Mouse (Mus musculus) adrenal gland, postnatal 4 days (tissue): ENCODE data around the gene Wee1. TPM values are rescaled to one million over a fixed set of nuclear protein-coding genes. Genes with fewer than 3 reads are reported as not detected.
A peak's percentile ranks its signal among the peaks of the same experiment; 100 is the strongest.
"Not testable (repeated sequence)": the region's sequence is repeated elsewhere in the genome, so short reads cannot be mapped to it uniquely, and the experiment has no call there.

Source experiments
- DNase-seq, 2 experiments: peaks; one replicate each; pipeline ENCODE4 v3.0.0; 2021 to 2022; ENCODE audit warnings: low spot score in 2 of 2, mixed read lengths in 2 of 2
- total RNA-seq, 2 experiments: library from RNA; stranded (reverse); gene quantifications; 2 replicates each; pipeline ENCODE4 v1.2.3; 2021

Wee1 gene
- total RNA-seq, 2 experiments from 2014 or later = 23.5 to 23.6 TPM

DNA sequence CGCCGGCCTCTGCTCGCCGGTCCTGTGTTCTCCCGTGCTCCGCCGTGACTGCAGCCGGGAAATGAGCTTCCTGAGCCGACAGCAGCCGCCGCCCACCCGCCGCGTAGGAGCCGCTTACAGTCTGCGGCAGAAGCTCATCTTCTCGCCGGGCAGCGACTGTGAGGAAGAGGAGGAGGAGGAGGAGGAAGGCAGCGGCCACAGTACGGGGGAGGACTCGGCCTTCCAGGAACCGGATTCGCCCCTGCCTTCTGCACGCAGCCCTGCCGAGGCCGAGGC is 381 bp downstream of the Wee1 start:
- no peak for DNase-seq

DNA sequence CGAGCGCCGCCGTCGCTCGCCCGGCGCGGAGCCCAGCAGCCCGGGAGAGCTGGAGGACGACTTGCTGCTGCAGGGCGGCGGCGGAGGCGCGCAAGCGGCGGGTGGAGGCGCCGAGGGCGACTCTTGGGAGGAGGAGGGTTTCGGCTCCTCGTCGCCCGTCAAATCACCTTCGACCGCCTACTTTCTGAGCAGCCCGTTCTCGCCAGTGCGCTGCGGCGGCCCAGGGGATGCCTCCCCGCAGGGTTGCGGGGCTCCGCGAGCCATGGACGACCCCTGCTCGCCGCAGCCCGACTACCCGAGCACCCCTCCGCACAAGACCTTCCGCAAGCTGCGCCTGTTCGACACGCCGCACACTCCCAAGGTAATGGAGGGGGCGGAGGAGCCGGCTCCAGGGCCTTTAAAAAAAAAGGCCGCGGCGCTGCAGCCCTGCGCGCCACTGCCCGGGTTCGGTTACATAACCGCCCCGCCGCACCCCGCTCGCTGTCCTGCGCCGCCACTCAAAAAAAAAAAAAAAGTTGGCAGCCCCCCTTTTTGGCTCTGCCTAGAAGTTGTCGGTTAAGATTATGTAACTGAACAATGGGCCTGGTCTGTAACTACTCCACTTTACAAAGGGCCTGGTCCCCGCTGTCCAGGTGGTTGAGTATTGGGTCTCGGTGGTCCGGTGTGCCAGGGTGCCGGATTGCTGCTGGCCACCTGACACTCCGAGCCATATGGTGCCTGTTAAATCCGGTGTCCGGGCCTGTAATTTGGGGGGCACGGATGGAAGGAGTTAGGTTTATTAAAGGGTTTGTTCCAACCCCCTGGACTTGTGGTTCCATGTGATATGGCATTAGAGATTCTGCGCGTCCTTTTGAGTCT is 948 bp downstream of the Wee1 start:
- peak; percentile 34 to 36 for DNase-seq

DNA sequence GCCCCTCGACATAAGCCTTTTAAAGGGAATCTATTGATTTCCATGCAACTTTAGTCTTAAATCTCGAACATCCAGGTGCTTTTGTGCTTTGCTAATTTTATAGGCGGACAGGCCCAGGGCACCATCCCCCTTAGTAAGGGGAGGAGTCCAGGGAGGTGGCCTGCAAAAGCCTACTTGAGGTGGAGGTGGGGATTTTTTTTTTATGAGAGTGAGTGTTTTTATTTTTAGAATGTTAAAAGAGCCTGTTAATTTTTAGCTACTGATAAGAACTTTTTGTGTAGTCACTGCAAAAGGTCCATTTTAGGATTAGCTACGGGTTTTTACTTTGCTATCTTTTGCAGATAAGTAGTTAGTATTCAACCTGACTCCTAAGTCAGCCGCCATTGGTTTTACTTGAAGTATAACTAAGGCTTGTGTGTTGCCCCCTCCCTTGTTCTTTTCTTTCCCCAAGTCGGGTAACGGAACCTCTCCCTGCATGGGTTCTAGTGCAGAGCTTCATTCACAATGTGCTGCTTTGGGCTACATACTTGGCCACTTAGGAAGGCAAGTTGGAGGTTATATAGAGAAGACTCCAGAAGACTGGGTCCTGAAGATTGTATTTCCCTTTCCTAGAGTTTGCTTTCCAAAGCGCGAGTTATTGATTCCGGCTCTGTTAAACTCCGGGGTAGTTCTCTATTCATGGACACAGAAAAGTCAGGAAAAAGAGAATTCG is 2.2 kb downstream of the Wee1 start:
- DNase-seq = no peak

GRCm38 (mm10) chr7:110128566-110128965 is 6.7 kb downstream of the Wee1 start:
- no peak for DNase-seq

GRCm38 (mm10) chr7:110132272-110132671 is 10.4 kb downstream of the Wee1 start:
- not testable (repeated sequence) for DNase-seq

GRCm38 (mm10) chr7:110133988-110134387 is 12.1 kb downstream of the Wee1 start:
- no peak for DNase-seq

DNA sequence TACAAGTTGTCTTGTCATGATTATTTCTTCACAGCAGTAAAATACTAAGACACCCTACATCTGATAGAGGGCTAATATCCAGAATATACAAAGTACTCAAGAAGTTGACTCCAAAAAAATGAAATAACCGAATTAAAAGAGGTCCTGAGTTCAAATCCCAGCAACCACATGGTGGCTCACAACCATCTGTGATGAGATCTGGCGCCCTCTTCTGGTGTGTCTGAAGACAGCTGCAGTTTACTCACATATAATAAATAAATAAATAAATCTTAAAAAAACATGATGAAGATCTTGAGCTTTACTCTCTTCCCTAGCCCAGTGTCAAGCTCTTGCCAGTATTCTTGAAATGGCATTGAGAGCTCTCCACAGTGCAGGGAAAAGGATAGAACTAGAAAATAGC is 16.7 kb downstream of the Wee1 start:
- no peak for DNase-seq

GRCm38 (mm10) chr7:110143863-110144262 is 22.0 kb downstream of the Wee1 start:
- no peak for DNase-seq

DNA sequence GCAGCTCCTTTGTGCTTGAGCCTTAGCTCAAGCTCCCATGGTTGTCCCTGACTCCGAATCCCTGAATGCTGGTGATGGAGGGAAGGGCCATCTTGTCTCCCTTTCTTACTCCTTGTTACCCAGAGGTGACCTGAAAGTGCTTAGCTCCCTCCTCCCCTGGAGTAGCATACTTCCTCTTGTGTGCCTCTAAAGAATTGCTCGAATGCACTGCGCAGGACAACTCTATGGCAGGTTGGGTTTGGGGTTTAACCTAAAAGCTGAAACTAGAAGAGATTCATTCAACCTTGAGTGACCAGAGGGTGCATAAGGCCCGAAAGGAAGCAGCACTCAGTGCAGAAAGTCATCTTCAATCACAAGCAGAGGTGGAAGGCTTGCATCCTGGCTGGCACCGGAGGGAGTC is 31.0 kb downstream of the Wee1 start:
- no peak for DNase-seq

DNA sequence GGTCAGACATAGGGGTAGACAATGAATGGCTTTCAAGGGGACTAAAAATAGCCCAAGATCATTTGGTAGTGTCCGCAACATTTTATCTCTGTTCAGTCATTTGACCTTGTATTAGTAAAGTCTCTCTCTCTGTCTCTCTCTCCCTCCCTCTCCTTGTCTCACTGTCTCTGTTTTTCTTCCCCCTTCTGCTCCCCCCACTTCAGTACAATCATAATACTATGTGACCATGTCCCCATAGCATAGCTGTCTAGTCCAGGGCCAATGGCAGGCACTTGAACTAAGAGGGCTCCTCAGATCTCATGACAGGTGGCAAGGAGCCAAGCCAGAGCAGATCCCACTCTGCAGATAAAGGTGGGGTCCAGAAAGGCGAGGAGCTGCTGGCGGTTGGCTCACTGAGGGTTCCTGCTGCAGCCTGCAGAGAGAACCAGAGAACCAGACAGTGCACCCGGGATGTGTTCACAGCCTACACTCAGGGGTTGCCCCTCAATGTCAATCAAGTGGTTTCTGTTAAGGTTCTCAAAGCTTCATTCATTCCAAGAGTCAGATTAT is 34.9 kb downstream of the Wee1 start:
- DNase-seq = no peak

- no peak for DNase-seq
These were observed 35.5 kb downstream of the Wee1 start for GRCm38 (mm10) chr7:110157261-110157910.

DNA sequence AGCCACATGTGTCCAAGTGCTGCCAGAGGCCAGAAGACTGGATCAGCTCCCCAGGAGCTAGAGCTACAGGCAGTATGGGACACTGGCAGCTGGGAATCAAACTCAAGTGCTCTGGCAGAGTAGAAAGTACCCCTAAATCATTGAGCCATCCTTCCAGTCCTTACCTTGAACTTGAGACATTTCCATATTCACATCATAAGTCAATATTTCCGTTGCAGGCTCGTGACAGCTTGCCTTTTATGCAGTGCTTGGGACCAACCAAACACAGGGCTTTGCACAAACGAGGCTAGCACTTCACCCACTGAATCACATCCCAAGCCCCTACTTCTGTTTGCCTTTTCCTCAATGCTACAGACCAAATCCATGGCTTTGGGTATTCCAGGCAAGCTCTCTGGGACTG is 36.2 kb downstream of the Wee1 start:
- DNase-seq = no peak

DNA sequence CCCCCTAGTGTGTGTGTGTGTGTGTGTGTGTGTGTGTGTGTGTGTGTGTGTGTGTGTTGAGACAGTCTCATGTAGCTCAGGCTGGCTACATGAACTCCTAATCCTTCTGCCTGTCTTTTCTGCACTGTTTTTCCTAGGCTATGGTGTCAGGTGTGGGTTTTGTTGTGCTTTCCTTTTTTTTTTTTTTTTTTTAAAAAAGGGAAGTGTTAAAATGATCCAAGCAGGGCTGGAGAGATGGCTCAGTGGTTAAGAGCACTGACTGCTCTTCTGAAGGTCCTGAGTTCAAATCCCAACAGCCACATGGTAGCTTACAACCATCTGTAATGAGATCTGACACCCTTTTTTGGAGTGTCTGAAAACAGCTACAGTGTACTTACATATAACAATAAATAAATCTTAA is 38.3 kb downstream of the Wee1 start:
- DNase-seq = not testable (repeated sequence)

- no peak for DNase-seq
These were observed 38.8 kb downstream of the Wee1 start for GRCm38 (mm10) chr7:110160601-110161000.

GRCm38 (mm10) chr7:110163024-110163423 is 41.2 kb downstream of the Wee1 start:
- no peak for DNase-seq

GRCm38 (mm10) chr7:110164103-110164681 is 42.3 kb downstream of the Wee1 start:
- peak; percentile 68 to 75 for DNase-seq

DNA sequence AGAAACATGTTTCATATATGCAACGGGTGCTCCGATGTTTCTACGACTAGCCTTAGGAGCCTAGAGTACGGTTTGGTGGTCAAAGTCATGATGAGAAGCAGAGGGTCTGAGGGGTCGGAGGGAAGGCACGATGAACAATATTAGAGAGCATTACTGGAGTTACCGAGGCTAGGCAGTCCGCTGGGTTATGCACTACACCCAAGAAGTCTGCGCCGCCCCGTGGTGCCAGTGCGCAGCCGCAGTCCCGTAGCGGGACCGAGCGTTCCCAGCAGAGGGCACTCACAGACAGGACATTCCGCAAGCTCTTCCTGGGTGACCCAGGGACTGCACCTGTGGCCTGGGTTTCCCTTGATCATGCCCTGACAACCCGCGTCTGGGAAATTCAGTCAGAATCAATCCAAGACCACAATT is 42.9 kb downstream of the Wee1 start:
- peak; percentile 85 to 86 for DNase-seq

- no peak for DNase-seq
These were observed 44.4 kb downstream of the Wee1 start for GRCm38 (mm10) chr7:110166233-110166632.

- no peak for DNase-seq
These were observed 57.4 kb downstream of the Wee1 start for GRCm38 (mm10) chr7:110179208-110179607.

DNA sequence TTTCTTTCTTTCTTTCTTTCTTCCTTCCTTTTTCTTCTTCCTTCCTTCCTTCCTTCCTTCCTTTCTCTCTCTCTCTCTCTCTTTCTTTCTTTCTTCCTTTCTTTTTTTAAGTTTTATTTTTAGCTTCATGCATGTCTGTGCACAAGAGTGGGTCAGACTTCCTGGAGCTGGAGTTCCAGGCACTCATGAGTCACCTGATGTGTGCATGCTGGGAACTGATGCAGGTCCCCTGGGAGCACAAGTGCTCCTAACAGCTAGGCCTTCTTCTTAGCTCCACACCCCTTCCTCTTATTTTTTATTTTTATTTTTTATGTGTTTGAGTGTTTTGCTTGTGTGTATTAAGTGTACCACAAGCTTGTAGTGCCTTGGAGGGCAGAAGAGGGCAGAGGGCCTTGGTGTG is 58.8 kb downstream of the Wee1 start:
- no peak for DNase-seq

DNA sequence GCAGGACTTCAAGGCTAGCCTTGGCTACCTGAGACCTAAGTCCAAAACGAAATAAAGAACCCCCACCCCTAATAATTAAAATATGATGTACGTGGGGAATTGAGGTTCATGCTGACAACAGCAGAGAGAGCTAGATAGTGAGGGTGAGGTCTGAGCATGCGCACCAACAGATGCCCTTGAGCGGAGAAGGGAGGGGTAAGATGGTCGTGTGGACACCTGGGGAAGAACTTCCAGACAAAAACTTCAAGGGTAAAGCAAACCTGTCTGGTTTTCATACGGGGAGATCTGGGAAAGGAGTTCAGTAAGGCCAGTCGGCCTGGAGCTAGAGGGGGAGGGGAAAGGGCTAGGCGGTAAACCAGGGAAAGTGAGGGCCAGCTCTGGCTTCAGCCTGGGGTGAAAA is 59.6 kb downstream of the Wee1 start:
- no peak for DNase-seq

- DNase-seq = no peak
These were observed 62.8 kb downstream of the Wee1 start for GRCm38 (mm10) chr7:110184608-110185007.
